Mouse (Mus musculus): ENCODE measurements around the gene Psmd3. TPM values are rescaled to one million over a fixed set of nuclear protein-coding genes. Genes with fewer than 3 reads are reported as not detected.

Psmd3 gene
- polyA plus RNA-seq, 1 experiment from 2014 or later, result 166 TPM

- H3K4me2 ChIP-seq (ENCODE audit: low read depth, low read length), result no peak overlapping the region
- no peaks in the 10 kb centered on the region for H3K27me3 ChIP-seq (ENCODE audit: control insufficient read depth, insufficient read depth, low read length)
- no peak overlapping the region for H3K9ac ChIP-seq (ENCODE audit: low read length)
- no peak for ATAC-seq (replicated peaks; ENCODE audit: extremely low read depth, insufficient read depth, low FRiP score)
- H3K9me3 ChIP-seq (replicated peaks; ENCODE audit: control insufficient read depth, low read length), result no peaks in the 10 kb centered on the region
- no peak overlapping the region for H3K4me3 ChIP-seq (ENCODE audit: low read length)
- 67% methylated on average over 2 of the region's 2 CpGs for WGBS
- H3K4me1 ChIP-seq (ENCODE audit: control insufficient read depth, insufficient read depth, low read length), result peaks cover 24% of the 10 kb centered on the region
- H3K36me3 ChIP-seq (ENCODE audit: control insufficient read depth, insufficient read depth), result peaks cover 17% of the 10 kb centered on the region
- peak overlapping the region; percentile 94 for H3K27ac ChIP-seq (ENCODE audit: low read length)
Observed at GRCm38 (mm10) chr11:98720756-98721155, 38.4 kb downstream of the Psmd3 start.

- Histone ChIP-seq H3K9me3 (replicated peaks; ENCODE audit: control insufficient read depth, low read length) (no peaks in the 10 kb centered on the region), H3K4me3 (ENCODE audit: low read length) (no peak overlapping the region), H3K9ac (ENCODE audit: low read length) (peak overlapping the region; percentile 49; the same call in 1 of the 2 replicates), H3K4me1 (ENCODE audit: control insufficient read depth, insufficient read depth, low read length) (peaks cover 24% of the 10 kb centered on the region), H3K36me3 (ENCODE audit: control insufficient read depth, insufficient read depth) (peaks cover 17% of the 10 kb centered on the region), H3K27me3 (ENCODE audit: control insufficient read depth, insufficient read depth, low read length) (no peaks in the 10 kb centered on the region), H3K4me2 (ENCODE audit: low read depth, low read length) (peak overlapping the region; percentile 44), H3K27ac (ENCODE audit: low read length) (peak overlapping the region; percentile 94)
- ATAC-seq (replicated peaks; ENCODE audit: extremely low read depth, insufficient read depth, low FRiP score), result peak; percentile 89
- WGBS, result 38% methylated on average over 24 of the region's 24 CpGs
Observed at GRCm38 (mm10) chr11:98721458-98722226, 39.3 kb downstream of the Psmd3 start.

GRCm38 (mm10) chr11:98723098-98723497, 40.7 kb downstream of the Psmd3 start:
- ATAC-seq (replicated peaks; ENCODE audit: extremely low read depth, insufficient read depth, low FRiP score), result no peak
- no peak overlapping the region for H3K4me3 ChIP-seq (ENCODE audit: low read length)
- H3K9ac ChIP-seq (ENCODE audit: low read length), result no peak overlapping the region

GRCm38 (mm10) chr11:98725926-98726506, 43.7 kb downstream of the Psmd3 start:
- 94% methylated on average over 15 of the region's 15 CpGs for WGBS
- no peak overlapping the region for H3K9ac ChIP-seq (ENCODE audit: low read length)
- no peak overlapping the region for H3K4me3 ChIP-seq (ENCODE audit: low read length)
- H3K4me2 ChIP-seq (ENCODE audit: low read depth, low read length), result no peak overlapping the region
- peaks cover 18% of the 10 kb centered on the region for H3K4me1 ChIP-seq (ENCODE audit: control insufficient read depth, insufficient read depth, low read length)
- ATAC-seq (replicated peaks; ENCODE audit: extremely low read depth, insufficient read depth, low FRiP score), result no peak
- no peak overlapping the region for H3K27ac ChIP-seq (ENCODE audit: low read length)
- no peaks in the 10 kb centered on the region for H3K27me3 ChIP-seq (ENCODE audit: control insufficient read depth, insufficient read depth, low read length)
- no peaks in the 10 kb centered on the region for H3K9me3 ChIP-seq (replicated peaks; ENCODE audit: control insufficient read depth, low read length)
- peaks cover 16% of the 10 kb centered on the region for H3K36me3 ChIP-seq (ENCODE audit: control insufficient read depth, insufficient read depth)

More at GRCm38 (mm10) chr11:98723098-98723497, 40.7 kb downstream of the Psmd3 start:
- no peaks in the 10 kb centered on the region for H3K27me3 ChIP-seq (ENCODE audit: control insufficient read depth, insufficient read depth, low read length)
- H3K9me3 ChIP-seq (replicated peaks; ENCODE audit: control insufficient read depth, low read length), result no peaks in the 10 kb centered on the region
- H3K27ac ChIP-seq (ENCODE audit: low read length), result no peak overlapping the region
- peaks cover 16% of the 10 kb centered on the region for H3K36me3 ChIP-seq (ENCODE audit: control insufficient read depth, insufficient read depth)
- WGBS, result 69% methylated on average over 7 of the region's 7 CpGs
- no peak overlapping the region for H3K4me2 ChIP-seq (ENCODE audit: low read depth, low read length)
- peaks cover 20% of the 10 kb centered on the region for H3K4me1 ChIP-seq (ENCODE audit: control insufficient read depth, insufficient read depth, low read length)

- Histone ChIP-seq H3K4me1 (ENCODE audit: control insufficient read depth, insufficient read depth, low read length) (peaks cover 7% of the 10 kb centered on the region), H3K9me3 (replicated peaks; ENCODE audit: control insufficient read depth, low read length) (peaks cover 2% of the 10 kb centered on the region), H3K27me3 (ENCODE audit: control insufficient read depth, insufficient read depth, low read length) (no peaks in the 10 kb centered on the region), H3K9ac (ENCODE audit: low read length) (peak within 1 kb of the TSS; percentile 80), H3K4me2 (ENCODE audit: low read depth, low read length) (peak within 1 kb of the TSS; percentile 75), H3K27ac (ENCODE audit: low read length) (peak within 1 kb of the TSS; percentile 66), H3K4me3 (ENCODE audit: low read length) (peak within 1 kb of the TSS; percentile 89), H3K36me3 (ENCODE audit: control insufficient read depth, insufficient read depth) (peaks cover 16% of the 10 kb centered on the region)
- ATAC-seq (replicated peaks; ENCODE audit: extremely low read depth, insufficient read depth, low FRiP score), result peak; percentile 94
- under 1% methylated on average over 16 of the region's 16 CpGs for WGBS
Observed at GRCm38 (mm10) chr11:98729119-98729588, 46.8 kb downstream of the Psmd3 start, which contains the start of gene Med24. TSS of gene Med24 (minus strand) at chr11:98729435.

GRCm38 (mm10) chr11:98730727-98731126, 48.4 kb downstream of the Psmd3 start:
- no peak overlapping the region for H3K4me3 ChIP-seq (ENCODE audit: low read length)
- H3K4me2 ChIP-seq (ENCODE audit: low read depth, low read length), result no peak overlapping the region
- peaks cover 5% of the 10 kb centered on the region for H3K9me3 ChIP-seq (replicated peaks; ENCODE audit: control insufficient read depth, low read length)
- no peak for ATAC-seq (replicated peaks; ENCODE audit: extremely low read depth, insufficient read depth, low FRiP score)
- no peak overlapping the region for H3K9ac ChIP-seq (ENCODE audit: low read length)
- H3K27ac ChIP-seq (ENCODE audit: low read length), result no peak overlapping the region
- 43% methylated on average over 4 of the region's 4 CpGs for WGBS
- peaks cover 7% of the 10 kb centered on the region for H3K4me1 ChIP-seq (ENCODE audit: control insufficient read depth, insufficient read depth, low read length)
- H3K27me3 ChIP-seq (ENCODE audit: control insufficient read depth, insufficient read depth, low read length), result no peaks in the 10 kb centered on the region
- H3K36me3 ChIP-seq (ENCODE audit: control insufficient read depth, insufficient read depth), result peaks cover 15% of the 10 kb centered on the region; the same call in 1 of the 2 replicates

GRCm38 (mm10) chr11:98731134-98731533, 48.8 kb downstream of the Psmd3 start:
- H3K4me2 ChIP-seq (ENCODE audit: low read depth, low read length), result no peak overlapping the region
- WGBS, result 51% methylated on average over 5 of the region's 5 CpGs
- H3K36me3 ChIP-seq (ENCODE audit: control insufficient read depth, insufficient read depth), result peaks cover 12% of the 10 kb centered on the region; the same call in 1 of the 2 replicates
- peaks cover 7% of the 10 kb centered on the region for H3K4me1 ChIP-seq (ENCODE audit: control insufficient read depth, insufficient read depth, low read length)
- peaks cover 5% of the 10 kb centered on the region for H3K9me3 ChIP-seq (replicated peaks; ENCODE audit: control insufficient read depth, low read length)
- H3K9ac ChIP-seq (ENCODE audit: low read length), result no peak overlapping the region
- no peak overlapping the region for H3K4me3 ChIP-seq (ENCODE audit: low read length)
- ATAC-seq (replicated peaks; ENCODE audit: extremely low read depth, insufficient read depth, low FRiP score), result no peak
- H3K27ac ChIP-seq (ENCODE audit: low read length), result no peak overlapping the region
- no peaks in the 10 kb centered on the region for H3K27me3 ChIP-seq (ENCODE audit: control insufficient read depth, insufficient read depth, low read length)

- Histone ChIP-seq H3K36me3 (ENCODE audit: control insufficient read depth, insufficient read depth) (0 out of 2 replicates have a peak, but pooled peaks cover 3% of the 10 kb centered on the region), H3K4me3 (ENCODE audit: low read length) (no peak overlapping the region), H3K9ac (ENCODE audit: low read length) (no peak overlapping the region), H3K4me2 (ENCODE audit: low read depth, low read length) (no peak overlapping the region), H3K4me1 (ENCODE audit: control insufficient read depth, insufficient read depth, low read length) (peaks cover 7% of the 10 kb centered on the region), H3K27me3 (ENCODE audit: control insufficient read depth, insufficient read depth, low read length) (no peaks in the 10 kb centered on the region), H3K9me3 (replicated peaks; ENCODE audit: control insufficient read depth, low read length) (peaks cover 5% of the 10 kb centered on the region), H3K27ac (ENCODE audit: low read length) (no peak overlapping the region)
- no peak for ATAC-seq (replicated peaks; ENCODE audit: extremely low read depth, insufficient read depth, low FRiP score)
- 77% methylated on average over 3 of the region's 3 CpGs for WGBS
Observed at GRCm38 (mm10) chr11:98734020-98734419, 51.7 kb downstream of the Psmd3 start.

- H3K27ac ChIP-seq (ENCODE audit: low read length), result no peak overlapping the region
- ATAC-seq (replicated peaks; ENCODE audit: extremely low read depth, insufficient read depth, low FRiP score), result no peak
- WGBS, result 83% methylated on average over 4 of the region's 4 CpGs
Observed at GRCm38 (mm10) chr11:98735111-98735510, 52.8 kb downstream of the Psmd3 start.

More at GRCm38 (mm10) chr11:98735111-98735510, 52.8 kb downstream of the Psmd3 start:
- peaks cover 5% of the 10 kb centered on the region for H3K9me3 ChIP-seq (replicated peaks; ENCODE audit: control insufficient read depth, low read length)
- H3K4me2 ChIP-seq (ENCODE audit: low read depth, low read length), result no peak overlapping the region
- no peak overlapping the region for H3K9ac ChIP-seq (ENCODE audit: low read length)
- no peaks in the 10 kb centered on the region for H3K27me3 ChIP-seq (ENCODE audit: control insufficient read depth, insufficient read depth, low read length)
- peaks cover 11% of the 10 kb centered on the region for H3K4me1 ChIP-seq (ENCODE audit: control insufficient read depth, insufficient read depth, low read length)
- H3K36me3 ChIP-seq (ENCODE audit: control insufficient read depth, insufficient read depth), result 0 out of 2 replicates have a peak, but pooled peaks cover 3% of the 10 kb centered on the region
- H3K4me3 ChIP-seq (ENCODE audit: low read length), result no peak overlapping the region
